8 mouse cellular contexts compared by ENCODE assay signal in genomic region chr6:34292882-34293487, GRCm38 (mm10). TPM values are rescaled to one million over a fixed set of nuclear protein-coding genes. Genes with fewer than 3 reads are reported as not detected.
DNase-seq lines count a peak whose midpoint lies in the region; ATAC-seq and TF ChIP-seq lines count a peak whose summit lies in the region.

No protein-coding gene starts in this region.

- no peak for TF ChIP-seq POLR2A in spleen, adult 2 months (IDR thresholded peaks at IDR 0.05; ENCODE audit: low read depth, low read length)

- peak; percentile 86; the same call in 1 of the 2 replicates for TF ChIP-seq CTCF in spleen, adult 2 months (IDR thresholded peaks at IDR 0.05; ENCODE audit: extremely low read depth, insufficient read depth, insufficient read length, insufficient replicate concordance)

- H3K36me3 ChIP-seq in intestine, embryonic 16.5 days (ENCODE audit: control insufficient read depth, insufficient read depth, low read length) = no peaks in the 10 kb centered on the region
- H3K36me3 ChIP-seq in midbrain, embryonic 15.5 days (replicated peaks) = no peaks in the 10 kb centered on the region
- H3K36me3 ChIP-seq in spleen, adult 2 months (ENCODE audit: control insufficient read depth, insufficient read depth, low read length) = no peaks in the 10 kb centered on the region

- no peak overlapping the region for H3K4me3 ChIP-seq in intestine, embryonic 16.5 days (ENCODE audit: low read length)
- H3K4me3 ChIP-seq in midbrain, embryonic 15.5 days = no peak overlapping the region
- no peak overlapping the region for H3K4me3 ChIP-seq in spleen, adult 2 months (ENCODE audit: extremely low read depth, insufficient read depth, insufficient read length)

- H3K9me3 ChIP-seq in intestine, embryonic 16.5 days (ENCODE audit: control insufficient read depth, low read length) = no peaks in the 10 kb centered on the region
- no peaks in the 10 kb centered on the region for H3K9me3 ChIP-seq in midbrain, embryonic 15.5 days

- H3K9ac ChIP-seq in intestine, embryonic 16.5 days (ENCODE audit: low read depth, low read length) = peak overlapping the region; percentile 50; the same call in 1 of the 2 replicates
- H3K9ac ChIP-seq in midbrain, embryonic 15.5 days = no peak overlapping the region

- WGBS in intestine, embryonic 16.5 days = 27% methylated on average over 9 of the region's 9 CpGs
- WGBS in midbrain, embryonic 15.5 days = 30% methylated on average over 9 of the region's 9 CpGs
- 32% methylated on average over 9 of the region's 9 CpGs for WGBS in spleen, adult 2 months

- intact Hi-C loops in left cerebral cortex, postnatal 4 days (cut with DNase I) = loop anchor here (5.0 kb wide), 3 partner anchors 79 to 474 kb away; no protein-coding TSS in a partner anchor

- no peaks in the 10 kb centered on the region for H3K27me3 ChIP-seq in intestine, embryonic 16.5 days (replicated peaks; ENCODE audit: control insufficient read depth, insufficient read depth, low read length)
- H3K27me3 ChIP-seq in midbrain, embryonic 15.5 days (replicated peaks) = no peaks in the 10 kb centered on the region
- no peaks in the 10 kb centered on the region for H3K27me3 ChIP-seq in spleen, adult 2 months (ENCODE audit: control insufficient read depth, insufficient read depth, low read length)

- no peak overlapping the region for H3K27ac ChIP-seq in intestine, embryonic 16.5 days (ENCODE audit: low read length)
- H3K27ac ChIP-seq in midbrain, embryonic 15.5 days = no peak overlapping the region
- no peak overlapping the region for H3K27ac ChIP-seq in spleen, adult 2 months (ENCODE audit: insufficient read depth, low read length)

- no peak overlapping the region for H3K4me2 ChIP-seq in intestine, embryonic 16.5 days (ENCODE audit: low read depth, low read length)
- H3K4me2 ChIP-seq in midbrain, embryonic 15.5 days = no peak overlapping the region

- ATAC-seq in granulocyte monocyte progenitor cell, adult 5-6 weeks (replicated peaks; ENCODE audit: poor library complexity, severe bottlenecking) = peak; percentile 99
- peak; percentile 87 for ATAC-seq in intestine, embryonic 16.5 days
- ATAC-seq in midbrain, embryonic 15.5 days (replicated peaks) = peak; percentile 96

- DNase-seq in cerebellum, adult 18-20 months = peak; percentile 30 to 42
- DNase-seq in cerebellum, adult 11-12 months = no peak
- peak; percentile 51 for DNase-seq in embryo, embryonic 11.5 days (ENCODE audit: low read depth, low spot score)
- DNase-seq in left cerebral cortex, postnatal 4 days = peak; percentile 79
- peak; percentile 39 to 74 for DNase-seq in spleen, adult 2 months (ENCODE audit: low read depth in 1 of 2, low spot score in 2 of 2)

- H3K4me1 ChIP-seq in intestine, embryonic 16.5 days (ENCODE audit: control insufficient read depth, insufficient read depth, low read length) = no peaks in the 10 kb centered on the region
- H3K4me1 ChIP-seq in midbrain, embryonic 15.5 days = peaks cover 3% of the 10 kb centered on the region
- H3K4me1 ChIP-seq in spleen, adult 2 months (ENCODE audit: control insufficient read depth, insufficient read depth, insufficient read length) = no peaks in the 10 kb centered on the region; the same call in 1 of the 2 replicates

RNA-seq across cellular contexts. Expression of gene Akr1b3, which starts 24.3 kb away (rescaled TPM):
- total RNA-seq in granulocyte monocyte progenitor cell, adult 5-6 weeks (2014; fragmentation: Nextera tagmentation) = 276 and 347 TPM in 2 replicates
- total RNA-seq in granulocyte monocyte progenitor cell, adult 5-6 weeks (2017) = 156 and 169 TPM in 2 replicates
- 110 and 125 TPM in 2 replicates for polyA plus RNA-seq in intestine, embryonic 16.5 days (2015; fragmentation: Nextera tagmentation; extraction: Ambion mirVana)
- total RNA-seq in left cerebral cortex, postnatal 4 days (2021) = 10 to 100 TPM; 56.1 to 59.4 TPM
- 102 and 111 TPM in 2 replicates for polyA plus RNA-seq in midbrain, embryonic 15.5 days (2015; fragmentation: Nextera tagmentation; extraction: Ambion mirVana)
- 96.8 and 105 TPM in 2 replicates for polyA plus RNA-seq in spleen, adult 2 months (2012; rRNA removed)
